Mouse (Mus musculus) neural tube, embryonic 13.5 days (tissue): ENCODE data around the gene Tnfrsf9. TPM values are rescaled to one million over a fixed set of nuclear protein-coding genes. Genes with fewer than 3 reads are reported as not detected.
"Not testable (repeated sequence)": the region's sequence is repeated elsewhere in the genome, so short reads cannot be mapped to it uniquely, and the experiment has no call there.

Experiments
- ATAC-seq: fragments of 200-750 bp; cut with Nextera tagmentation; 2 replicates; pipeline ENCODE4 v1.8.0; 2017; ENCODE audit warnings: low read depth, mild to moderate bottlenecking, moderate TSS enrichment, moderate library complexity
- H3K27ac ChIP-seq: fragments of 300-500 bp; sonication (generic); replicated peaks from 2 replicates; pipeline ENCODE4 v1.5.1; 2015; ENCODE audit warnings: moderate library complexity, mild to moderate bottlenecking, inconsistent platforms
- H3K27me3 ChIP-seq: fragments of 300-500 bp; sonication (generic); 2 replicates; pipeline ENCODE4 v1.6.1; 2015; ENCODE audit warnings: mild to moderate bottlenecking, inconsistent platforms
- H3K36me3 ChIP-seq: fragments of 300-500 bp; sonication (generic); 2 replicates; pipeline ENCODE4 v1.6.1; 2015; ENCODE audit warnings: mild to moderate bottlenecking, inconsistent platforms
- H3K4me1 ChIP-seq: fragments of 300-500 bp; sonication (generic); replicated peaks from 2 replicates; pipeline ENCODE4 v1.6.1; 2015; ENCODE audit warnings: inconsistent platforms
- H3K4me2 ChIP-seq: fragments of 300-500 bp; sonication (generic); 2 replicates; pipeline ENCODE4 v1.6.1; 2015; ENCODE audit warnings: inconsistent platforms, mild to moderate bottlenecking, moderate library complexity
- H3K4me3 ChIP-seq: fragments of 300-500 bp; sonication (generic); 2 replicates; pipeline ENCODE4 v1.5.1; 2015; ENCODE audit warnings: mild to moderate bottlenecking, inconsistent platforms
- H3K9ac ChIP-seq: fragments of 300-500 bp; sonication (generic); 2 replicates; pipeline ENCODE4 v1.6.1; 2015; ENCODE audit warnings: moderate library complexity, mild to moderate bottlenecking, inconsistent platforms
- H3K9me3 ChIP-seq: fragments of 300-500 bp; sonication (generic); 2 replicates; pipeline ENCODE4 v1.6.1; 2016; ENCODE audit warnings: inconsistent platforms
- WGBS: fragments of 180-500 bp; shearing (Covaris S2); methylation state at CpG from one replicate; pipeline ENCODE4 v1.1.7; 2015; 5-methylcytosine and 5-hydroxymethylcytosine counted together
- polyA plus RNA-seq: library from polyadenylated mRNA; unstranded; fragments of >200 nt; fragmentation: Nextera tagmentation; extraction: Ambion mirVana; gene quantifications from 2 replicates; pipeline ENCODE4 v1.2.1, GENCODE M21; 2015

Tnfrsf9 gene
- polyA plus RNA-seq, 1 experiment from 2014 or later, result 0.50 TPM

DNA sequence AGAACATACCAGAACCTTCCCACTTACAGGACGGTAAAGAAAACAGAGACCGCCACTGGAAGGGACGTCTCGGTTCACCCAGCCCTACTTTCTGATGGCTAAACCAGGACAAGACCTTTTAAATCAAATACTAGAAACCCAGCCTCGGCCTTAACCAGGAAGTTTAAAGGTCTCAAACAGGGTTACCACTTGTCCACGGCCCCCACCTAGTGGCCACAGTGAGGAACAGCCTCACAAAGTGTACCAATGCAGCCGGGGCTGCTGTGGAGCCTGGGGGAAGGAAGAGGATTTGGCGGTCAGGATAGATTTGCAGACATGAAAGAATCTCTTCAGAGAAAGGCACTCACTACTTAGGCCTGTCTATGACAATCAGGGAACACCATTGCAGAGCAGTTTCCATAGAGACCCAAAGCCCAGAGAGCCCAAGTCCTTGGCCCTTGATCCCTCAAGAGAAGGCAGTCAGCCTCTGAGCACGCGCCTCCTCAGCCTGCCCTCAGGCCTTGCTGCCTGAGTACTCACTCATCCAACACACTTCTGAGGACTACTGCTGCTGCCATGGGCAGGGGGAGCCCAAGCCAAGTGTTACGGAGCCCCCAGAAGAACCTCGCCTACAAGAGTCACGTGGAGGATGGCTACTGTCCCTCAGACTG lies 15.5 kb upstream of the Tnfrsf9 start:
- H3K27me3 ChIP-seq, result no peaks in the 10 kb centered on the region
- peak; percentile 32 for ATAC-seq
- H3K27ac ChIP-seq, result no peak overlapping the region
- H3K4me1 ChIP-seq, result no peaks in the 10 kb centered on the region
- H3K9ac ChIP-seq, result no peak overlapping the region
- H3K4me2 ChIP-seq, result no peak overlapping the region
- no peak overlapping the region for H3K4me3 ChIP-seq
- no peaks in the 10 kb centered on the region for H3K9me3 ChIP-seq
- 58% methylated on average over 13 of the region's 13 CpGs for WGBS
- H3K36me3 ChIP-seq, result peaks cover 78% of the 10 kb centered on the region

DNA sequence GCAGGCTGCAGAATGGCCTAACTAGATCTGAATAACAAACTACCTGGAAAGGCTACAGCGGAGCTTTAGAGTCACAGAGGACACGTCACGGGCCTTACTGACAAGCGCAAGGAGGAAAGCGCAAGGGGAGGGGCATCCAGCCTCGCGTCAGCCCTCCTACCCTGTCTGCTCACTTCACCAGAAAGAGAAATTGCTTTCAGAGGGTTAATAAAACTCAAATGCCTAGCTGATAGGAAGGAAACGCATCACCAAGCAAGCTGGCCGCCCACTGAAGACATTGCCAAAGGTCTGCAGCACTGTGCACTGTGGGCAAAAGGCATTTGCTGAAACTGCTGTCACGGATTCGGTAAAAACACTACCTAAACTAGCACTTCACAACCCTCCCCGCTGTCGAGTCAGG lies 13.9 kb upstream of the Tnfrsf9 start:
- no peaks in the 10 kb centered on the region for H3K9me3 ChIP-seq
- ATAC-seq, result no peak
- H3K27me3 ChIP-seq, result no peaks in the 10 kb centered on the region
- no peak overlapping the region for H3K27ac ChIP-seq
- no peak overlapping the region for H3K4me3 ChIP-seq
- 94% methylated on average over 13 of the region's 13 CpGs for WGBS
- no peaks in the 10 kb centered on the region for H3K4me1 ChIP-seq
- H3K36me3 ChIP-seq, result peaks cover 90% of the 10 kb centered on the region
- H3K9ac ChIP-seq, result no peak overlapping the region
- H3K4me2 ChIP-seq, result no peak overlapping the region

DNA sequence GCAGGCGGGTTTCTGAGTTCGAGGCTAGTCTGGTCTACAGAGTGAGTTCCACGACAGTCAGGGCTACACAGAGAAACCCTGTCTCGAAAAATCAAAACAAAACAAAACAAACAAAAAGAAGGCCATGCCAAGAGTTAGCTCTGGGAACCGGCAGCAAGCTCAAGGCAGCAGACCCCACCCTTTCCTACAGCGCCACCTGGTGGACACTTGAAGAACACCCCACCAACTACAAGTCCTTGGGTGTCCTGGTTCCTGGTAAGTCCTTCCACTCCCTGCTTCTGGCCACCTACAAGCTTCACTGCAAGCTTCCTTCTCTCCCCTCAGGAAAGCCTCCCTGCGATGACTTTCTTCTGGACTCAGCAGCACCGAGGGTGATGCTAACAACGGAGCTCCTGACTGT lies 12.7 kb upstream of the Tnfrsf9 start:
- 53% methylated on average over 9 of the region's 9 CpGs for WGBS
- Histone ChIP-seq H3K36me3 (peaks cover 86% of the 10 kb centered on the region), H3K4me1 (no peaks in the 10 kb centered on the region), H3K4me3 (no peak overlapping the region), H3K4me2 (no peak overlapping the region), H3K27ac (no peak overlapping the region), H3K27me3 (no peaks in the 10 kb centered on the region), H3K9me3 (no peaks in the 10 kb centered on the region), H3K9ac (no peak overlapping the region)
- no peak for ATAC-seq

DNA sequence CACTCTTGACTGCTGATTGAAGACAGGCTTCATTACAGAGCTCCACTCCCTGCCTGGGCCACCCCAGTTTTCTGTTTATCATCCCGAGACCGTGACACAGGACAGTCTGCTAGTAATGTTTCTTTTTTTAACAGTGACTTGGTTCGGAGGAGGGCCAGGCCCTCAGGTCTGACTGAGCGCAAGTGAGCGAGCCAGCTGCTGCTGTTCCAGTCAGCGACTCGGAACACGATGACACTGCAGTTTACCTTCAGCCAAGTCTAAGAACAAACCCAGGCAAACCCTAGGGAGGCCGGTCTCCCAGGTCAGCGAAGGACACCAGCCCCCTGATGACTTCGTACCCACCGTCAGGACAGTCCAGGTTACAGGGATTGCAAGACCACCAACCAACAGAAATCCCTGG lies 12.3 kb upstream of the Tnfrsf9 start:
- Histone ChIP-seq H3K9ac (no peak overlapping the region), H3K27ac (no peak overlapping the region), H3K27me3 (no peaks in the 10 kb centered on the region), H3K36me3 (peaks cover 86% of the 10 kb centered on the region), H3K4me1 (no peaks in the 10 kb centered on the region), H3K4me3 (no peak overlapping the region), H3K4me2 (no peak overlapping the region), H3K9me3 (no peaks in the 10 kb centered on the region)
- 85% methylated on average over 12 of the region's 12 CpGs for WGBS
- ATAC-seq, result no peak

DNA sequence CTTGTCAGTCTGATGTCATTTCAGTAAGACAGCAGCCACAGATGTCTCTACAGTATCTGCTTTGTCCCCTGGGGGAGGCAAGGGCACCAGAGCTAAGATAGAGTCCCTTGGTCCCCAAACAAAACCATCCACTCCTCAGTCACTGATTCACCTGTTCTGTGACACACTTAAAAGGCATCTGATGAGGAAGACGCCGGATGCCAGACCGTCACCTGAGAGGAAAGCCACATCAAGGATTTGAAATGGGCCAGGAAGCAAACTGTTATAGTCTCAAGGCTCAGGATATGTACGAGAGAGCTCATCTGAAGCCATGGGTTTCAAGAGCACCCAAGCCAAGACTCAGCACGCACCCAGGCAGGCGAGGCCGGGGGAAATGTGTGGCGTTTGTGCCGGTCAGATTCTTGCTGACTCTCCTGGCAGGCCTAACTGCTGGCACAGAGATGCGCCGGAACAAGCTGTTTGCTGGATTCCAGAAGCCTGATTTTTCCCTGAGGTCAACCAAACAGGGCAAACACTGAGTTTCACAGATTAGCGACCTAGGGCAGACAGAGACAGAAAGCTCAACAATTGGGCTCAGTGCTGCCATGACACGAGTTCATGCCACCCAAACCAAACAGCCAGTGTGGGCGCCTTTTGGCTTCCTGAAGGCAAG lies 11.1 kb upstream of the Tnfrsf9 start:
- H3K27me3 ChIP-seq, result no peaks in the 10 kb centered on the region
- peaks cover 6% of the 10 kb centered on the region; the same call in 1 of the 2 replicates for H3K4me1 ChIP-seq
- H3K4me2 ChIP-seq, result no peak overlapping the region
- no peak overlapping the region for H3K4me3 ChIP-seq
- WGBS, result 94% methylated on average over 14 of the region's 14 CpGs
- H3K36me3 ChIP-seq, result peaks cover 82% of the 10 kb centered on the region
- H3K9me3 ChIP-seq, result no peaks in the 10 kb centered on the region
- H3K27ac ChIP-seq, result no peak overlapping the region
- ATAC-seq, result no peak
- H3K9ac ChIP-seq, result no peak overlapping the region

DNA sequence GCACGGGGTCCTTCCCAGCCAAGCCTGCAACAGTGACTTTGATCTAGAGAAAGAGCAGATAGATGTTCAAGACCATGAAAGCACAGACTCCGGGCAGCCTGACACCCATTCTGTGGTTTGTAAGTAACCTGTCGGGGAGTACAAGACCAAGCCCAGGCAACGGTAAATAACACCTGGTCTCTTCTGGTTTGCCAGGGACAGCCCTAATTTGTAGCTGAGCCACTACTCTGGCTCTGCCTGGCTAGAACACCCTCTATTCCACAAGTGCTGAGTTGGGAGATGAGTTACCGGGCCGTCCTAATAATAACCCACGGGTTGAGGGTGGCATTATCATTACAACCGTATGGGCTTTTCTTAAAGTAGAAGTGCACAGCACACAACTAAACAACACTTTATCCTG lies 7.3 kb upstream of the Tnfrsf9 start:
- Histone ChIP-seq H3K4me2 (no peak overlapping the region), H3K27me3 (no peaks in the 10 kb centered on the region), H3K4me1 (peaks cover 19% of the 10 kb centered on the region), H3K27ac (no peak overlapping the region), H3K9ac (no peak overlapping the region), H3K9me3 (no peaks in the 10 kb centered on the region), H3K4me3 (no peak overlapping the region), H3K36me3 (peaks cover 47% of the 10 kb centered on the region)
- WGBS, result 95% methylated on average over 8 of the region's 8 CpGs
- ATAC-seq, result no peak

DNA sequence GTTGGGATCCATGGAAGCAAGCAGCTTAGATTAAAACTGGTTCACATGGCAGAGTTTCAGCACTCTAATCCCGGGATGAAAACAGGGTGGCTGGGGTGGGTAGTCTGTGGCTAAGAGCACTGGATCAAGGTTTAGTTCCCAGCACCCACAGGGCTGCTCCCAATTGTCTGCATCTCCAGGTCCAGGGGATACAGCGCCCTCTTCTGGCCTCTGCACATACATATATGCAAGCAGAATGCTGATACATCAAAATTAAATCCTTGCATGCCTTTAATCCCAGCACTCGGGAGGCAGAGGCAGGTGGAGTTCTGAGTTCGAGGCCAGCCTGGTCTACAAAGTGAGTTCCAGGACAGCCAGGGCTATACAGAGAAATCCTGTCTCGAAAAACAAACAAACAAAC lies 5.8 kb upstream of the Tnfrsf9 start:
- WGBS, result 81% methylated on average over 5 of the region's 5 CpGs
- H3K27me3 ChIP-seq, H3K9ac ChIP-seq, H3K27ac ChIP-seq, ATAC-seq, H3K9me3 ChIP-seq: not testable (repeated sequence)
- H3K4me2 ChIP-seq, result peak overlapping the region; percentile 81; the same call in 1 of the 2 replicates
- peaks cover 27% of the 10 kb centered on the region for H3K4me1 ChIP-seq
- H3K36me3 ChIP-seq, result peaks cover 33% of the 10 kb centered on the region
- peak overlapping the region; percentile 60; the same call in 1 of the 2 replicates for H3K4me3 ChIP-seq

DNA sequence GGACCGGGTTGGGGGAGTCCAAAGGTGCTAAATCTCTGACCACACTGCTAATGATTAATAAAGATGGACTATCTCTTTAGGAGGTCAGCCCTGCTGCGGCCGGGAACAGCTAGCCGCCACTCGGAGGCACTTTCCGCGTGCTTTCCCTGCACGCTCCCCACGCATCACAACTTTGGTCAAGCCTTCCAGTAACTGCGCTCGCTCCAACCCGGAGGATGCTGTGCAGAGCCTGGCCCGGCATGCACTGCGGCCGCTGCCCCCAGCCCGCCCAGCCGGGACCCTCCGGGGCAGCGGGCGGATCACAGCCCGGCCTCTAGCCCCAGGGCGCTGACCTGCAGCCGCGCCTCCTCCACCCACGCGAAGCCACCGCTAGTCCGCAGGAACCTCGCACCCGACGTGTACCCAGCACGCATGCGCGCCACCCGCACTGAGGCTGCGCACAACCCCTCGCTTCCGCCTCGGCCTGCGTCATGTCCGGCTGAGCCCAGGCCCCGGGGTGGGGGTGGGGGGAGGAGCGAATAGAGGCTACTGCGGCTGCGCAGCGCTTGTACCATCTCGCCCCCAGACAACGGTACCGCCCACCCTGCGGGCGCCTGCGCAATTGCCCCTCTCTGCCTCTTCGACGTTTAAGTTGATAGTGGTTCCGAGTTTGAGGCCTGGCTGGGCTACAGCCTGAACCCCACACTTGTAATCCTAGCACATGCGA lies 4.8 kb upstream of the Tnfrsf9 start:
- Histone ChIP-seq H3K36me3 (peaks cover 25% of the 10 kb centered on the region), H3K9me3 (no peaks in the 10 kb centered on the region), H3K4me3 (peak overlapping the region; percentile 60), H3K27ac (peak overlapping the region; percentile 77), H3K4me2 (peak overlapping the region; percentile 81), H3K4me1 (peaks cover 31% of the 10 kb centered on the region), H3K27me3 (no peaks in the 10 kb centered on the region), H3K9ac (peak overlapping the region; percentile 78)
- peak; percentile 74 for ATAC-seq
- WGBS, result under 1% methylated on average over 56 of the region's 56 CpGs

DNA sequence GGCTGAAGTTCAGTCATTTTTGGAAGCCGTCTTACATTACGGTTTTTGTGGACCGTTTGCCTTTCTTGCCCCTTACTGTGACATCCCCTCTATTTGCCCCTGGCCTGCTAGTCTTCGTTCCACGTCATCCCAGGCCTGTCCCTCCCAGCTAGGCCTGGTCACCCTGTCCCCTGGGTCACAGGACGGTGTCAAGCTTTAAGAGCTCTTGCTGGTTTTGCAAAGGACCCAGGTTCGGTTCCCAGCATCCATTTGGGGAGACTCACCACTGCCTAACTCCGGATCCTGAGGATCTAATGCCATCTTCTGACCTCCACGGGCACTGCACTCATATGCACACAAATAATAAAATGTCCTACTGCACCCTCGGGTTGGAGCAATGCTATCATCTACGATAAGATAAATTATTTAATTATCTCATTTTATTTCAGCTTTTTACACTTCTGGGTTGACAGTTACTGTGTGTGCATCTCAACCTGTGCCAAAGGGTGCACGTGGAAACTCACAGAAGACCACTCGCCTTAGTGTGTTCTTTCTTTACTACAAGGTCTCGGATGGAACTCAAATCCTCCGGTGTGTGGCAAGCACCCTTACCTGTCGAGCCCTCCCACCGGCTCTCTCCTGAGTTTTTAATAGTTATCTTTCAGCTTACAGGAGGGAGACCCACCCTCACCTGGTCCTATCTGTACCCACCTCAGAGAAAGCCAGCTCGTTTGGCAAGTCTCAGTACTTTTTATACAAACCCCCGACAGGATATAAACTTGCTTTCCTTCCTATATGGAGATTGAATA lies 4.0 kb upstream of the Tnfrsf9 start:
- H3K9ac ChIP-seq, result no peak overlapping the region
- peaks cover 19% of the 10 kb centered on the region for H3K36me3 ChIP-seq
- peak overlapping the region; percentile 59 for H3K27ac ChIP-seq
- no peaks in the 10 kb centered on the region for H3K9me3 ChIP-seq
- H3K4me1 ChIP-seq, result peaks cover 38% of the 10 kb centered on the region
- peak overlapping the region; percentile 81 for H3K4me2 ChIP-seq
- ATAC-seq, result peak; percentile 17; the same call in 1 of the 2 replicates
- WGBS, result 87% methylated on average over 19 of the region's 19 CpGs
- H3K4me3 ChIP-seq, result peak overlapping the region; percentile 60
- no peaks in the 10 kb centered on the region for H3K27me3 ChIP-seq

DNA sequence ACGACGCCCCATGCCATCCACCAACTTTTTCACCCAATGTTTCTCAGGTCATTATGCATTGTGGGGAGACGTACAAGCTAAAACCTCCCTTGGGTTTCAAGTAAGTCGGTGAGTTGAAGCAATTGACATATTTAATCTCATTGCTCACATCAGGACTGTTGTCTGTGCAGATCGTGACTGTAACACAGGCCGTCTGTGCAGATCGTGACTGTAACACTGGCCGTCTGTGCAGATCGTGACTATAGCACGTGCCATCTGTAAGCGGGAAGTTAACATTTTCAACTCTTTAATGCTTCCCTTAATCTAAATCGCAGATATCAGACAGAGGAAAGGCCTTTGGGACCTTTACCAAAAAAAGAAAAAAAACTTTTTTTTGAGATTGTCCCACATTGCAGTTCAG lies 619 bp upstream of the Tnfrsf9 start:
- H3K9me3 ChIP-seq, result no peaks in the 10 kb centered on the region
- no peaks in the 10 kb centered on the region for H3K36me3 ChIP-seq
- 17% methylated on average over 12 of the region's 12 CpGs for WGBS
- peak overlapping the region; percentile 55 for H3K4me3 ChIP-seq
- peaks cover 30% of the 10 kb centered on the region for H3K4me1 ChIP-seq
- peak overlapping the region; percentile 81 for H3K27ac ChIP-seq
- no peak for ATAC-seq
- H3K9ac ChIP-seq, result peak overlapping the region; percentile 84
- peak overlapping the region; percentile 73 for H3K4me2 ChIP-seq
- no peaks in the 10 kb centered on the region for H3K27me3 ChIP-seq

DNA sequence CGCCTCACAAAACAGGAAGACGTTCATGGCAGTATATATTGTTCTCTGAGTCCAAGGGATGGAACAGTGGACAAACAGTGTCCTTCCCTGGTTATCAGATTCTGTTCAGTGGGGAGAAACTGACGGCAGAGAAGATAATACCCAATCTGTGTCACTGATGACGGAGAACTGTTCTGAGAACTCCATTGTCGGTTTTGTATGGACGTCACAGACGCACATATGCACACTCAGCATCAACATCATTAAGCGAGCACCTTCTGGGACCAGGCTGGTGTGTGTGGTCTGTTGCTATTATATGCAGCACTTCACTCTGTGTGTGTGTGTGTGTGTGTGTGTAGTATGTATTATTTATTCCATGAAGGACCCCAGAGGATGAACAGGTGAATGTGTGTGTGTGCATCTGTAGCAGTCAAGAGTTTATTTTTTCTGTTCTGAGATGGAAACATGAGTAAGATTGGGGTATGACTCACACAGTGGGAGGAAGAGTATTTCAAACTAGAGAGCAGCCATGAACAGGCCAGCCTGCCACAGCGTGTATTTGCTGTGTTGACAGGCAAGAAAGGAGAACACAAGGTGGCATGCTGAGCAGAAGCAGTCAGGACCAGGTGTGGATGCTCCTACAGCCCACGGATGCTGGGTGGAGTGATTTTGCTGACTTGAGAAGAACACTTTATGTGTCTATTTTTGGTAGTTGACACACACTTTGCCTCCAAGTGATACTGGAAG lies 982 bp downstream of the Tnfrsf9 start:
- H3K27ac ChIP-seq, result peak overlapping the region; percentile 80
- no peak for ATAC-seq
- whole genome bisulfite sequencing, result 43% methylated on average over 10 of the region's 10 CpGs

More for the DNA sequence above, 982 bp downstream of the Tnfrsf9 start:
- Histone ChIP-seq H3K36me3 (no peaks in the 10 kb centered on the region), H3K9ac (peak overlapping the region; percentile 84), H3K27me3 (no peaks in the 10 kb centered on the region), H3K4me3 (peak overlapping the region; percentile 55), H3K4me1 (peaks cover 22% of the 10 kb centered on the region), H3K4me2 (peak overlapping the region; percentile 73), H3K9me3 (no peaks in the 10 kb centered on the region)
